Mouse (Mus musculus) midbrain, postnatal 0 days (tissue): ENCODE measurements around the gene Megf6. TPM values are rescaled to one million over a fixed set of nuclear protein-coding genes. Genes with fewer than 3 reads are reported as not detected.
A peak's percentile ranks its signal among the peaks of the same experiment; 100 is the strongest.

Experiments
- ATAC-seq: fragments of 200-750 bp; cut with Nextera tagmentation; 2 replicates; pipeline ENCODE4 v1.8.0; 2017; ENCODE audit warnings: moderate number of reproducible peaks, mild to moderate bottlenecking, moderate TSS enrichment, moderate library complexity; ENCODE audit not compliant: low FRiP score
- DNase-seq: peaks from one replicate; pipeline ENCODE4 v3.0.0-alpha.2; 2015; ENCODE audit warnings: low spot score
- H3K27ac ChIP-seq: fragments of 300-500 bp; sonication (generic); 2 replicates; pipeline ENCODE4 v1.5.1; 2014; ENCODE audit warnings: low read depth, mild to moderate bottlenecking, low read length, mixed read lengths
- H3K27me3 ChIP-seq: fragments of 300-500 bp; sonication (generic); 2 replicates; pipeline ENCODE4 v1.6.1; 2014; ENCODE audit warnings: low read length, control low read depth, mixed read lengths; ENCODE audit not compliant: insufficient read depth
- H3K36me3 ChIP-seq: fragments of 300-500 bp; sonication (generic); 2 replicates; pipeline ENCODE4 v1.6.1; 2014; ENCODE audit warnings: low read length, control low read depth, mixed read lengths; ENCODE audit not compliant: insufficient read depth
- H3K4me1 ChIP-seq: fragments of 300-500 bp; sonication (generic); 2 replicates; pipeline ENCODE4 v1.6.1; 2014; ENCODE audit warnings: mild to moderate bottlenecking, control low read depth, antibody characterized with exemption, low read length, mixed read lengths; ENCODE audit not compliant: insufficient read depth
- H3K4me2 ChIP-seq: fragments of 300-500 bp; sonication (generic); 2 replicates; pipeline ENCODE4 v1.6.1; 2014; ENCODE audit warnings: low read depth, mild to moderate bottlenecking, low read length, mixed read lengths; ENCODE audit not compliant: poor library complexity, severe bottlenecking
- H3K4me3 ChIP-seq: fragments of 300-500 bp; sonication (generic); 2 replicates; pipeline ENCODE4 v1.5.1; 2014; ENCODE audit warnings: low read depth, mild to moderate bottlenecking, low read length, moderate library complexity
- H3K9ac ChIP-seq: fragments of 300-500 bp; sonication (generic); replicated peaks from 2 replicates; pipeline ENCODE4 v1.6.1; 2014; ENCODE audit warnings: mild to moderate bottlenecking, low read length, moderate library complexity, mixed read lengths; ENCODE audit not compliant: poor library complexity, severe bottlenecking
- H3K9me3 ChIP-seq: fragments of 300-500 bp; sonication (generic); 2 replicates; pipeline ENCODE4 v1.6.1; 2016; ENCODE audit warnings: low read length, control low read depth
- CTCF ChIP-seq: IDR thresholded peaks from 2 replicates; pipeline ENCODE4 v1.5.1; 2016; ENCODE audit warnings: antibody characterized with exemption, mild to moderate bottlenecking
- WGBS: fragments of 180-500 bp; shearing (Covaris S2); extraction: QIAGEN DNeasy Blood & Tissue Kit; methylation state at CpG from one replicate; pipeline ENCODE4 v1.1.7; 2014; 5-methylcytosine and 5-hydroxymethylcytosine counted together
- polyA plus RNA-seq: library from polyadenylated mRNA; unstranded; fragments of >200 nt; fragmentation: Nextera tagmentation; extraction: Ambion mirVana; gene quantifications from 2 replicates; pipeline ENCODE4 v1.2.1, GENCODE M21; 2015
- total RNA-seq: library from RNA; depleted of rRNA; stranded (reverse); fragments of >200 nt; gene quantifications from 2 replicates; pipeline ENCODE4 v1.2.3, GENCODE M21; 2014

Megf6 gene
- total and polyA plus RNA-seq, 2 experiments from 2014 or later: 12.1 to 68.0 TPM

GRCm38 (mm10) chr4:154140213-154141008 is 30.1 kb upstream of the Megf6 start:
- Histone ChIP-seq H3K27ac (no peak overlapping the region), H3K27me3 (peaks cover 47% of the 10 kb centered on the region), H3K9me3 (no peaks in the 10 kb centered on the region), H3K4me3 (peak overlapping the region; percentile 41), H3K9ac (peak overlapping the region; percentile 33; the same call in 1 of the 2 replicates), H3K36me3 (0 out of 2 replicates have a peak, but pooled peaks cover 2% of the 10 kb centered on the region), H3K4me1 (peaks cover 13% of the 10 kb centered on the region; the same call in 1 of the 2 replicates), H3K4me2 (peak overlapping the region; percentile 84)
- no peak for TF ChIP-seq CTCF
- ATAC-seq (no peak), DNase-seq (no peak)
- 1% methylated on average over 45 of the region's 46 CpGs for WGBS

GRCm38 (mm10) chr4:154141009-154141867 is 29.3 kb upstream of the Megf6 start:
- Histone ChIP-seq H3K27ac (no peak overlapping the region), H3K4me3 (peak overlapping the region; percentile 80), H3K36me3 (0 out of 2 replicates have a peak, but pooled peaks cover 2% of the 10 kb centered on the region), H3K9me3 (no peaks in the 10 kb centered on the region), H3K4me2 (peak overlapping the region; percentile 16; the same call in 1 of the 2 replicates), H3K4me1 (peaks cover 13% of the 10 kb centered on the region; the same call in 1 of the 2 replicates), H3K27me3 (peaks cover 47% of the 10 kb centered on the region), H3K9ac (no peak overlapping the region)
- WGBS: 1% methylated on average over 42 of the region's 42 CpGs
- TF ChIP-seq CTCF: no peak
- ATAC-seq (no peak), DNase-seq (no peak)

GRCm38 (mm10) chr4:154142211-154143040 is 28.1 kb upstream of the Megf6 start, which contains the start of gene Wrap73:
Gene Wrap73 (plus strand): TSS chr4:154142372.
- peak within 1 kb of the TSS; percentile 79 for H3K4me2 ChIP-seq
- no peaks in the 10 kb centered on the region for H3K9me3 ChIP-seq
- peaks cover 2% of the 10 kb centered on the region; the same call in 1 of the 2 replicates for H3K36me3 ChIP-seq
- peaks cover 13% of the 10 kb centered on the region; the same call in 1 of the 2 replicates for H3K4me1 ChIP-seq
- H3K27me3 ChIP-seq: peaks cover 39% of the 10 kb centered on the region
- DNase-seq (peak; percentile 95), ATAC-seq (peak; percentile 93)
- WGBS: 2% methylated on average over 46 of the region's 49 CpGs
- 0 out of 2 replicates have a peak, but pooled peaks have one; percentile 6 for TF ChIP-seq CTCF
- peak within 1 kb of the TSS; percentile 73; the same call in 1 of the 2 replicates for H3K27ac ChIP-seq
- peak within 1 kb of the TSS; percentile 80 for H3K4me3 ChIP-seq
- peak within 1 kb of the TSS; percentile 66 for H3K9ac ChIP-seq

GRCm38 (mm10) chr4:154144712-154145111 is 25.8 kb upstream of the Megf6 start:
- 83% methylated on average over 3 of the region's 3 CpGs for WGBS
- peaks cover 13% of the 10 kb centered on the region for H3K36me3 ChIP-seq
- ATAC-seq (no peak), DNase-seq (no peak)
- TF ChIP-seq CTCF: peak; percentile 13; the same call in 1 of the 2 replicates
- peaks cover 12% of the 10 kb centered on the region; the same call in 1 of the 2 replicates for H3K4me1 ChIP-seq
- H3K4me3 ChIP-seq: no peak overlapping the region
- H3K4me2 ChIP-seq: no peak overlapping the region
- no peaks in the 10 kb centered on the region for H3K9me3 ChIP-seq
- H3K27ac ChIP-seq: no peak overlapping the region
- H3K9ac ChIP-seq: no peak overlapping the region
- H3K27me3 ChIP-seq: peaks cover 16% of the 10 kb centered on the region; the same call in 1 of the 2 replicates

- DNase-seq (no peak), ATAC-seq (no peak)
- Histone ChIP-seq H3K27me3 (0 out of 2 replicates have a peak, but pooled peaks cover under 1% of the 10 kb centered on the region), H3K9me3 (no peaks in the 10 kb centered on the region), H3K4me3 (no peak overlapping the region), H3K9ac (no peak overlapping the region), H3K36me3 (peaks cover 22% of the 10 kb centered on the region), H3K4me2 (no peak overlapping the region), H3K27ac (no peak overlapping the region), H3K4me1 (peaks cover 6% of the 10 kb centered on the region; the same call in 1 of the 2 replicates)
- 86% methylated on average over 10 of the region's 10 CpGs for WGBS
- no peak for TF ChIP-seq CTCF
Observed at GRCm38 (mm10) chr4:154146342-154146741, 24.2 kb upstream of the Megf6 start.
